Mouse (Mus musculus): ENCODE measurements around the gene Rnase4.

GRCm38 (mm10) chr14:51081035-51081434 is 9.8 kb upstream of the Rnase4 start:
- no peak for TF ChIP-seq CTCF (IDR thresholded peaks at IDR 0.05)
- no peak for TF ChIP-seq EP300 (IDR thresholded peaks at IDR 0.05)
